Mouse (Mus musculus): Measurements from ENCODE around the gene Cerk. TPM values are rescaled to one million over a fixed set of nuclear protein-coding genes. Genes with fewer than 3 reads are reported as not detected.
"Not testable (repeated sequence)": the region's sequence is repeated elsewhere in the genome, so short reads cannot be mapped to it uniquely, and the experiment has no call there.

Cerk gene
- polyA plus RNA-seq, 1 experiment from 2014 or later = 12.1 TPM

DNA sequence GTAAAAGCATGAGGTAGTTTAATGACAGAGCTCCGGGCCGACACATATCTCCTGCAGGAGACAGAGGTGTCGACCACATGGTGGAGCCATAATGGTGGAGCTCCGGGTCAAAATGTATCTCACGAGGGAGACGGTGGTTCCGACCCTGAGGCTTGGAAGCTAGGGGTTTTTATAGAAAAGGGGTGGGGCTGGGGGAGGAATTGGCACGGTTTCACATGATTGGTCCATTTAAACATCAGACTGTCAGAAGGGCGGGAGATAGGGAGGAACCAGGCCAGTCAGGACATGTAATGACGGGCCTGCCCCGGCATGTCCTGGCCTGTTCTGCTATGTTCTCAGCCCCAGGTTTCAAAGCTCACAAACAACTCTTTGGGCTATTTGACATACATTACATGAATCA is 36.0 kb upstream of the Cerk start:
- H3K4me2 ChIP-seq; H3K4me1 ChIP-seq; H3K36me3 ChIP-seq; H3K9ac ChIP-seq; ATAC-seq (ENCODE audit: insufficient read depth, low FRiP score, low read depth); H3K9me3 ChIP-seq; H3K27ac ChIP-seq; H3K4me3 ChIP-seq (replicated peaks); H3K27me3 ChIP-seq (replicated peaks): not testable (repeated sequence)
- WGBS = 85% methylated on average over 11 of the region's 11 CpGs

GRCm38 (mm10) chr15:86221369-86221768 is 35.4 kb upstream of the Cerk start:
- no peaks in the 10 kb centered on the region for H3K27me3 ChIP-seq (replicated peaks)
- no peak for ATAC-seq (ENCODE audit: insufficient read depth, low FRiP score, low read depth)
- WGBS = 84% methylated on average over 4 of the region's 4 CpGs
- H3K9ac ChIP-seq = no peak overlapping the region
- H3K4me2 ChIP-seq = no peak overlapping the region
- H3K4me3 ChIP-seq (replicated peaks) = no peak overlapping the region
- H3K9me3 ChIP-seq = no peaks in the 10 kb centered on the region
- no peak overlapping the region for H3K27ac ChIP-seq
- H3K36me3 ChIP-seq = no peaks in the 10 kb centered on the region
- no peaks in the 10 kb centered on the region for H3K4me1 ChIP-seq

DNA sequence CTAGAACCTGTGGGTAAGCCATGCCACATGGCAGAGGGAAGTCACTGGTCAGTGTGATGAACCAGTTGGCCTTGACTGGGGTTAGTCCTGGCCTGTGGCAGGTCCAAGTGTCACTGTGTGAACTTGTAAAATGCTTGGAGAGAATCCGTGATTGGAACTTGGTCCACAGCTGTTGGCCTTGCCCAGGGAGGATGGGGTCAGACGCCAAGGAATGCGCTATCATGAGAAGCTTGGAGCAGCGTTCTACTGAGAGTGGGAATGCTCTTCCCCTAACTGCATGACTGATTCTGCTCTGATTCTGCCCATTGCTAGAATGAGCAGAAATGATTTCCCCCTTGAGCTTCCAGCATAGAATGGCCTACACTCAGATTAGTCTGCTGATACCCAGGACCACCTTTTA is 34.8 kb upstream of the Cerk start:
- no peaks in the 10 kb centered on the region for H3K4me1 ChIP-seq
- no peak overlapping the region for H3K4me2 ChIP-seq
- H3K27me3 ChIP-seq (replicated peaks) = no peaks in the 10 kb centered on the region
- H3K9me3 ChIP-seq = no peaks in the 10 kb centered on the region
- H3K4me3 ChIP-seq (replicated peaks) = no peak overlapping the region
- WGBS = 82% methylated on average over 4 of the region's 4 CpGs
- H3K27ac ChIP-seq = no peak overlapping the region
- ATAC-seq (ENCODE audit: insufficient read depth, low FRiP score, low read depth) = no peak
- no peaks in the 10 kb centered on the region for H3K36me3 ChIP-seq
- no peak overlapping the region for H3K9ac ChIP-seq

- ATAC-seq (ENCODE audit: insufficient read depth, low FRiP score, low read depth) = no peak
- H3K9me3 ChIP-seq = no peaks in the 10 kb centered on the region
- no peak overlapping the region for H3K27ac ChIP-seq
- H3K9ac ChIP-seq = no peak overlapping the region
- 77% methylated on average over 5 of the region's 5 CpGs for WGBS
- no peaks in the 10 kb centered on the region for H3K27me3 ChIP-seq (replicated peaks)
- H3K4me1 ChIP-seq = 0 out of 2 replicates have a peak, but pooled peaks cover 2% of the 10 kb centered on the region
- no peak overlapping the region for H3K4me3 ChIP-seq (replicated peaks)
- no peaks in the 10 kb centered on the region for H3K36me3 ChIP-seq
- H3K4me2 ChIP-seq = no peak overlapping the region
These were observed 34.3 kb upstream of the Cerk start for GRCm38 (mm10) chr15:86220229-86220630.

DNA sequence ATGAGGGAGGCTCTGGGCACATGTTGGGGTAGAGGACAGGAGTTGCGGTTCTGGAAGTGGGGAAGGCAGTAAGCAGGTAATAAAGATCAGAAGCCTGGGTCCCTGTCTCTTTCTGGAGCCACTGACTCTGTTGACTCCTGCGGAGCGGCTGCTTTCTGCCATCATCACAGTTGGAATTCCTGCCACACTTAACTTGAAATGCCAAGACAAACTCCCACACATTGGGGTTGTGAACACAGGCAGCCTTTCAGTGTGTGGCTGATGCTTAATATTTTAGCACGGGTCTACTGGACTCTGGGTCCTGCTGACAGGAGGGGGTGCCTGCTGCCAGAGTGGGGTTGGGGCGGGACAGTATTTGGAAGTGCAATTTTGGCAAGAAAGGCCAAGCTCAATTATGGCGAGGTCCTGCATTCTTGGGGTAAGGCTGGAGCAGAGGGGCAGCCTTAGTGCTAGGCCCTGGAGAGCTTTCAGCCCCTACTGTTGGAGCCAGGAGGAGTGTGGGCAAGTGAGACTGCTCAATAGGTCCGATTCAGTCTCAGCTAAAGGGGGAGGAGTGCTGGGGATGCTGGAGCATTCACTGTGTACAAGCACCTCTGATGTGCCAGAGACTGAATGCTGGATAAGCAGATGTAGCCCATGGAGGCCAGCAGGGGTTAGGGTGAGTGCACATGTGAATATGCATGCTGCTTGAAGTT is 33.7 kb upstream of the Cerk start:
- Histone ChIP-seq H3K27me3 (replicated peaks) (no peaks in the 10 kb centered on the region), H3K4me3 (replicated peaks) (no peak overlapping the region), H3K4me1 (peaks cover 7% of the 10 kb centered on the region), H3K9ac (no peak overlapping the region), H3K36me3 (no peaks in the 10 kb centered on the region), H3K27ac (no peak overlapping the region), H3K4me2 (no peak overlapping the region), H3K9me3 (no peaks in the 10 kb centered on the region)
- no peak for ATAC-seq (ENCODE audit: insufficient read depth, low FRiP score, low read depth)
- 72% methylated on average over 7 of the region's 7 CpGs for WGBS

GRCm38 (mm10) chr15:86216641-86217040 is 30.7 kb upstream of the Cerk start:
- H3K4me1 ChIP-seq = peaks cover 14% of the 10 kb centered on the region
- H3K4me2 ChIP-seq; H3K27me3 ChIP-seq (replicated peaks); H3K4me3 ChIP-seq (replicated peaks); ATAC-seq (ENCODE audit: insufficient read depth, low FRiP score, low read depth); H3K9me3 ChIP-seq; H3K27ac ChIP-seq; H3K36me3 ChIP-seq; H3K9ac ChIP-seq: not testable (repeated sequence)
- 80% methylated on average over 9 of the region's 9 CpGs for WGBS

DNA sequence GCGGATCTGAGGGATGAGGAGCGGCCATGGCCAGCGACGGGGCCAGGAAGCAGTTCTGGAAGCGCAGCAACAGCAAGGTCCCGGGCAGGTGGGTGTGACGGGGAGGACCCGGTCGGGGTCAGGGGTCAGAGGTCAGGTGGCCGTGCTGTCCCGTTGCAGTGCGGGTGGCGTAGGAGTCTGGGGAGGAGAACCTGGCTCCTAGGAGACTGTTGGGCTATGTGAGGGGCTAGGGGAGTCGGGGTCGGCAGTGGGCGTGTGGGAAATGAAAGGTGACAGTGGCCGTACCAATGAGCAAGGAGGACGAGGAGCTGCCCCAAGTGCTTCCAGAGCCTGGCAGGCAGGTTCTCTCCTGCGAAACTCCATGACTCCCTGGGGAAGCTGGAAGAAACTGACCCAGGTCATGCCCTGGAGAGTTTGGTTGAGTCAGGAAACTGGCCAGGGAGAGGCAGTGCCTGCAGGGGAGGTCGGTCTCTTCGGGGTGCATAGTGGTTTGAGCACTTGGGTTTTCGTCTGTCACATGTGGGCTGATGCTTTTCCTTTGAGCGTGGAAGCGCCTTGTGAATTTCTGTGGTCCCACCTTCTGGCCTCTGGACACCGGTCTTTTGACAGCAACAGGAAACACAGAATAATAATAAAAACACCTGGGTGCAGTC is 28.7 kb upstream of the Cerk start:
- H3K27ac ChIP-seq = peak overlapping the region; percentile 92
- peak overlapping the region; percentile 99 for H3K4me2 ChIP-seq
- peak overlapping the region; percentile 94 for H3K4me3 ChIP-seq (replicated peaks)
- no peaks in the 10 kb centered on the region for H3K36me3 ChIP-seq
- H3K9me3 ChIP-seq = no peaks in the 10 kb centered on the region
- peak overlapping the region; percentile 90 for H3K9ac ChIP-seq
- peaks cover 14% of the 10 kb centered on the region for H3K4me1 ChIP-seq
- WGBS = 11% methylated on average over 25 of the region's 25 CpGs
- no peaks in the 10 kb centered on the region for H3K27me3 ChIP-seq (replicated peaks)
- peak; percentile 56 for ATAC-seq (ENCODE audit: insufficient read depth, low FRiP score, low read depth)

DNA sequence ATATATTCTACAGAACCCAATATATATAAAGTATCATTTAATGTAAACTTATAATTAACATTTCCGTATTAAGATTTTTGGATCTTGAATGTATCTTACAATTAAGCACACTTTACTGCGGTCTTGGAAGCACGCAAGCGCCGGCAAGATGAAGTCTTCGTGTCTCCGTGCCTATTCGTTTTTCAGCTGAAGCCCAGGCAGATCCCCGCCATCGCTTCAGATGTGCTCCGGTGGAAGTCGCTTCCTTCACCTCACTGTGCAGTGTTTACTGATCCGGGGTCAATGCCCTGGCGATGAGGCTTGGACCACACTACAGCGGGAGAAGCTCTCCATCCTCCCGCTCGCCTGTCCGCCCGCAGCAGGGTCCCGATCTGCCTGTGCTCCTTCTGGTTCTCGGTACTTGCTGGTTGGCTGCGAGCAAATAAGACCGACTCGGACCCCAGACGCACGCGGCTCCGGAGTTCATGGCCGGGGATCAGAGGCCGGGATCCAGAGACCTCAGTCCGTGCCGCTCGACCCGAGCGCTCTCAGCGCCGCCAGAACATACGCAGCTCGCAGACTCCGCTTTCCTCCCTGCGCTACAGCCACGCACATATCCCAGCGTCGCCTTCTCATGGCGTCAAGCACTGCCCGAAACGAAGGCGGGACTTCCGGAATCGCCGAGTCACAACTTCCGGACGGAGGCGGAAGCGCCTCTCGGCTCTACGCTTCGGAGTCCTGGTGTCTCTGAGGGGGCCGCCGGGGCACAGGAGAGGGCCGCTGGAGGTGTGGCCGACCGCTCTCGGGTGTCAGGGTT is 28.0 kb upstream of the Cerk start, which contains the start of gene Tbc1d22a:
Gene Tbc1d22a (plus strand): TSS at position 707 of the 796 bp plus-strand sequence.
- ATAC-seq (ENCODE audit: insufficient read depth, low FRiP score, low read depth) = peak; percentile 88
- Histone ChIP-seq H3K4me1 (peaks cover 14% of the 10 kb centered on the region), H3K27me3 (replicated peaks) (no peaks in the 10 kb centered on the region), H3K9me3 (no peaks in the 10 kb centered on the region), H3K4me2 (peak within 1 kb of the TSS; percentile 99), H3K9ac (peak within 1 kb of the TSS; percentile 90), H3K36me3 (no peaks in the 10 kb centered on the region), H3K27ac (peak within 1 kb of the TSS; percentile 92), H3K4me3 (replicated peaks) (peak within 1 kb of the TSS; percentile 94)
- under 1% methylated on average over 64 of the region's 64 CpGs for WGBS

- not testable (repeated sequence) for H3K36me3 ChIP-seq; H3K27ac ChIP-seq; H3K9me3 ChIP-seq; H3K4me2 ChIP-seq; H3K4me3 ChIP-seq (replicated peaks); H3K9ac ChIP-seq; H3K27me3 ChIP-seq (replicated peaks); ATAC-seq (ENCODE audit: insufficient read depth, low FRiP score, low read depth)
- peaks cover 14% of the 10 kb centered on the region for H3K4me1 ChIP-seq
- WGBS = 87% methylated on average over 5 of the region's 5 CpGs
These were observed 26.3 kb upstream of the Cerk start for GRCm38 (mm10) chr15:86212193-86212592.

DNA sequence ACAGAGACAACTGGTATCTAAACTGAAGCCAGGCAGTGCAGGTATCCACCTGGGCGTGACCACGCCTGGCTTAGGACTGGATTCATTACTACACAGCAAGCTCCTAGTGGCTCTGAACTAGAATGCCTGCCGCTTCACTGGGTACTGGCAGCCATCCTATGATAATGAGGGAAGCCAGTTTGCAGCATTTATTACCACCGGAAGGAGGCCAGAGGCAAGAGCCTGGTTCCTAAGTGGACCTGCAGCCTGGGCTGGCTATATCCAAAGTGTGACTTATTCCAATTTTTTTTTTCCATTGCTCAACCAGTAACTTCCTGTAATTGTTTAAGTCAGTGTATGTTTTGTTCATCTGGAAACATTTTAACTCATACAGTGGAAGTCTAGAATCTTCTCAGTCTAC is 20.4 kb upstream of the Cerk start:
- H3K27ac ChIP-seq = no peak overlapping the region
- 72% methylated on average over 4 of the region's 4 CpGs for WGBS
- no peaks in the 10 kb centered on the region for H3K36me3 ChIP-seq
- H3K4me1 ChIP-seq = peaks cover 8% of the 10 kb centered on the region; the same call in 1 of the 2 replicates
- H3K4me3 ChIP-seq (replicated peaks) = no peak overlapping the region
- no peak for ATAC-seq (ENCODE audit: insufficient read depth, low FRiP score, low read depth)
- H3K9me3 ChIP-seq = no peaks in the 10 kb centered on the region
- H3K4me2 ChIP-seq = no peak overlapping the region
- H3K27me3 ChIP-seq (replicated peaks) = no peaks in the 10 kb centered on the region
- no peak overlapping the region for H3K9ac ChIP-seq

GRCm38 (mm10) chr15:86205300-86205699 is 19.4 kb upstream of the Cerk start:
- H3K27ac ChIP-seq = no peak overlapping the region
- no peak overlapping the region for H3K4me3 ChIP-seq (replicated peaks)
- no peaks in the 10 kb centered on the region for H3K9me3 ChIP-seq
- no peaks in the 10 kb centered on the region for H3K27me3 ChIP-seq (replicated peaks)
- H3K4me1 ChIP-seq = peaks cover 8% of the 10 kb centered on the region; the same call in 1 of the 2 replicates
- ATAC-seq (ENCODE audit: insufficient read depth, low FRiP score, low read depth) = no peak
- H3K9ac ChIP-seq = no peak overlapping the region
- WGBS = 58% methylated on average over 2 of the region's 2 CpGs
- H3K36me3 ChIP-seq = no peaks in the 10 kb centered on the region
- no peak overlapping the region for H3K4me2 ChIP-seq
